Mouse (Mus musculus) activated CD4-positive, CD25-positive, alpha-beta regulatory T cell, adult 4 months (primary cell): Measurements from ENCODE around the gene Tshz2. TPM values are rescaled to one million over a fixed set of nuclear protein-coding genes. Genes with fewer than 3 reads are reported as not detected.

Experiments used
- ATAC-seq: one replicate; pipeline ENCODE4 v1.8.0; 2017
- polyA plus RNA-seq, 2 experiments: library from polyadenylated mRNA; unstranded; fragments of 100-300 nt; shearing (Covaris generic); gene quantifications; one replicate each; pipeline ENCODE4 v1.2.1; 2017

Tshz2 gene
- polyA plus RNA-seq, 2 experiments from 2014 or later, result 0.28 to 0.37 TPM

DNA sequence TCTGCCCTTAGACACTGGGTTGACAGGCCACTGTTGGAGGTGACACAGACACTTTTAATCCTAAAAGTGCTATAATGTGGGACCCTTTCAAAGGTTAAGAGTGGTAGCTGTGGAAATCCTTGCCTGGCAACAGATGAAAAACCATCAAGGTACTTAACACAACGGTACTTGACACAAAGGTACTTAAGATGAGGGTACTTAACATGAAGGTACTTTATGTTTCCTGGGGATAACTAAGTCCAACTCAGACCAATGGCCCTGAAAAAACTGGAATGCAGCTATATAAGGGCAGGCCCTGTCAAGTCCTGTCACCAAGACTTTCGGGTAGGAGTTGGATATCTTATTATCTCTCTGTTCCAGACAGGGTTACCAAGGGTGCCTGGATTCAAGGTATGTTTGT, 320.2 kb downstream of the Tshz2 start:
- ATAC-seq, result no peak

DNA sequence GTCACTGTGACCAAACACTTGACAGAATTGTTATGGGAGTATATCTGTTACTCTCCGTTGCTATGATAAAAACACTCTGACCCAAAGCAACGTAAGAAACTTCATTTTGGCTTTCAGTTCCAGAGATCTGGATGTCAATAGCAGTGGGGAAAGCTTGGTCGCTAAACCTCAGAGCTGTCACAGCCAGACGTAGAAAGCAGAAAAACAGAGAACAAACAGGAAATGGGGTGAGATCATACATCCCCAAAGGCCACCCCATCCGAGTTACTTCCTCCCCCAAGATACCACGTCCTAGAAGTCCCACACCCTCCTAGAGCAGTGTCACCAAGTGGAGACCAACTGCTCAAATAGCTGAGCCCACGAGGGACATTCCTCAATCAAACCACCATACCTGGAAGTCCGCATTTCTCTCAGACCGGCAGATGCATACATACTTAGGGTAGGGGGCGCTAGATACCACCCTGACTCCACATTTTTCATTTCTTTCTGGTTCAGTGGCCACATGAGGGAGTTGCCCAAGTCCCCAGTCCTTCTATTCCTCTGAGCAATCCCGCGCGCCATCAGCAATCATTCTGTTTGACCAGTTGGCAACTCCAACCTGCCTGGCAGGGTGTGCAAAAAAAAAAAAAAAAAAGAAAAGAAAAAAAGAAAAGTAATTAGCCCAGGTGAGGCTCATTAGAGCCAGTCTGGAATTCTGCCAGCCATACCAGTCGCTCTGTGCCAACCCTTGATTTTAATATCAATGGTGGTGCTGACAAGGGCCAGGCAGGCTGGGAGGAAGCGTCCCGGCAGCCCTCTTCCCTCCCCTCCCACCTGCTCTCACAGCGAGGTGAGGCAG, 326.1 kb downstream of the Tshz2 start:
- no peak for ATAC-seq

DNA sequence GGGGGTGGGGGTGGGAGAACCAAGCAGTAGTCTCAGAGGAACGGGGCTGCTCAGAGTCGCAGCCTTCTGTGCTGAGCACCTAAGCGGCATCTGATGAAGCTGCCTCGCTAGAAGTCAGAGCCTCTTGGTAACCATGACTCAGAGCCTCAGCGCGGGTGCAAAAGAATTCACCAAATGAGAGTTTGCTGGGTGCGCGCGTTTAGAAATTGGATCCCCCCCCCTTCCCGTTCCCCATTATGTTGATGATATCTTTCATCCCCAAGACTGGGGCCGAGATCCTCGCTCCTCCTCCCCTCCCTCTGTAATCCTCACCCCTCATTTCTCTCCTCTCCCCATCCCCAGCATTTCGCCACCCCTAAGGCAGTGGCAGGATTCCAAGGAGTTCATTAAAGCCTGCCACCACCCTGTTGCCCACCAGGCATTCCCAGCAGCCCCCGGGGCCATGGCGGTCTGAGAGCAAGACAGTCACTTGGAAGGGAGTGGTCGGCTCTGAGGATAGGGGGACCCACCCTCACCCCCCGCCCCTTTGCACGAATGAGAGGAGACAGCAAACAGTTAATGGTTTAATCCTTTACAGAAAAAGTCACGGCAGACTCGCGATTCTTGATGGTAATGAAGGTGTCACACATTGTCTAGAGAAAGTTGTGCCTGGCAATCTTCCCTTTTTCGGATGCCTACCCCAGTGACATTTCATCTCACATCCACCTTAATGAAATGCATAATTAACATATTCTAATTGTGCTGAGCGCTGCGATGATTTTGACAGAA, 328.8 kb downstream of the Tshz2 start:
- no peak for ATAC-seq

DNA sequence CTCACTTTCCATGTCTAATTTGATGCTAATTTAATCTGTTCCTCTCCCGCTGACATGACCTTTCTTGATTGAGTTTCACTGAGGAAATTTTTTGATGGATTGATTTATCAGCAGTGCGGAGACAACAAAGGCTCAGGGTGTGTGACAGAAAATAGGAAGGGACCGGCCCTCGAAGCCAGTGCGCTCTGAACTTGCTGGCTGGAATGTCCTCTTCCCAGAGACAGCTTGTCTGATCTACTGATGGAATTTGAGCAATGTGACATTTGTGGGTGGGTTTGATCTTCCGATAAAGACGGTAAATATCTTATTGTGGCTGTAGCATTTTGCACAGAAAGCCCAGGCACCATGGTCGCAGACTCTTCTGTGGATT, 329.4 kb downstream of the Tshz2 start:
- no peak for ATAC-seq

DNA sequence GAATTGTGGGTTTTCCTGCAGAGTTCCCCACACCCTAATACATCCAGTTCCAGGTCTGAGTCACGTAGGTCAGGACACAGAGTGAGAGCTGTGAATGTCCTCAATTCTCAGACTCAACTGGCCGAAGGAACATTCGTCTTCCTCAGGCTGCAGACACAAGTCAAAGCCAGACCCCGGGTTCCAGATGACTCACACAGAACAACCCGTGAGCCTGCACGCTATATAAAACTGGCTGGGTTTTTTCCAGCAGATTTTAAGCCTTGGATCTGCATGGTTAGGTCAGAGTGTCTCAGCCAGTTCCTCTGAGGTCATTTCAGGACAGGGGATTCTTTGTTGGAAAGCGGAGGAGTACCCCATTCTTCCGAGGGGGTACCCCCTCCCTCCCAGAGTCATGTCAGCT, 330.0 kb downstream of the Tshz2 start:
- no peak for ATAC-seq

DNA sequence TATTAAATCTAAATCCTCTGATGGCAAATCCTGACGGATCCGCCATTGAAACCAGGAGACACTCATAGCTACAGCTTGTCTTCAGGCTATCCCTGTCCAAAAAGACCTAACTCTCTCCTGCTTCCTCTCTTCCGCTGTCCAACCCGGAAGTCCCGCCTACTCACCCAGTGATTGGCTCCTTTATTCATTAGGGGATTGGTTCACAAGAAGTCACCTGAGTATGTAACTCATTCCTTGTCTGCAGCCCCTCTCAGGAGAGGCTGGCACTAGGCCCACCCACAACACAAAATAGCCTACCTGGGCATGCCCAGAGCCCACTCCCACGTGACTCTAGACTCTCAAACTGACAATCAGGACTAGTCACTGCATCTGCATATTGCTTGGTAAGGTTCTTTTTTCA, 337.7 kb downstream of the Tshz2 start:
- no peak for ATAC-seq

DNA sequence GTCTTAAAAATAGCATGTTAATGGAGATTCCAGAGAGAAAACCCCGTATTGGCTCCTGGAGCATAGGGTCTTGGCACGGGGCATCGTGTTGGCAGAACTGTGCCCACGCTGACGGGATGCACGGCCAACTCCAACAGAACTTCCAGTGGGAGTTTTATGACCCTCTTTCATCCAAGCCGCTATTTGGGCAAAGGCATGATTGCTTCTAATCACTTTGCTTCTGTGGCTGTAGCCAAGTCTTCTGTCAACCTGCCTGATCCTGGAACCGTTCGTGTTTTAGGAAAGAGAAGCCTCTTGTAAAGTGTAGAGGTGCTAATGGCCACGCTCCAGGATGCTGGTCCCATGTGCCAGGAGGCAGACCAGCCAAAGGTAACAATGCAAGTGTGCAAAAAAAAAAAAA, 350.1 kb downstream of the Tshz2 start:
- ATAC-seq, result no peak

DNA sequence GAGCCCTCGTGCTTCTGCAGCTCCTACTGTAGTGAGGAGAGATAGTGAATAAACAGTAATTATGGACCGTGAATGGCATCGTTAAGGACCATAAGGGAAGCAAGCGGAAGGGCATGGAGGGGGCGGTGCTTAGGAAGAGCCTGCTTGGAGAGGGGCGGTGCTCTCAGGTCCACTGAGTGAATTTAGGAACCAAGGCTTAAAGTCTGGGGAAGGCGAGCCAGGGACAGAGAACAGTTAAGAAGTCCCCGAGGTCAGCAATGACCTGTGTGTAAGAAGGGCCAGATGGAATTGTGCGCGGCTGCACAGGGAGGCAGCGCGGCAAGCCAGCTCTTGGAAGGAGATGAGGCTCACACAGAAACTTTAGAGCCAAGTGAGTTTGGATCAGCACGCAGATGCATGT, 354.4 kb downstream of the Tshz2 start:
- no peak for ATAC-seq

DNA sequence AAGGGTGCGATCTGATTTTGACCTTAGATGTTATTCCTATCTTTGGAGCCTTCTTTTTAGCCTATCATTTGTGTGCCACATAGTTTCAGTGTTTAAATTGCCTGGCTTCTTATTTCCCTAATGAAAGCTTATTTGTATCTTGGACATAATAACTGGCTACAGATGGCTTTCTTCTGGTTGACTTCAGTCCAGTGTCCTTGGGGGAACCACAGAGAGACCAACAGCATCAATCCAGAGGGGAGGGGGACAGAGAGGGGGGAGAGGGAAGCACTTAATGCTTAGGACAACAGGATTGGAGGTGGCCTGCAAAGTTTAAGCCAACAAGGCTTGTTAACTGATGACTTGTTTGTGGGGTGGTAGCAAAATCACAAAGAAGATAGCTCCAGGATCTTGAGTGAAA, 356.4 kb downstream of the Tshz2 start:
- ATAC-seq, result no peak

DNA sequence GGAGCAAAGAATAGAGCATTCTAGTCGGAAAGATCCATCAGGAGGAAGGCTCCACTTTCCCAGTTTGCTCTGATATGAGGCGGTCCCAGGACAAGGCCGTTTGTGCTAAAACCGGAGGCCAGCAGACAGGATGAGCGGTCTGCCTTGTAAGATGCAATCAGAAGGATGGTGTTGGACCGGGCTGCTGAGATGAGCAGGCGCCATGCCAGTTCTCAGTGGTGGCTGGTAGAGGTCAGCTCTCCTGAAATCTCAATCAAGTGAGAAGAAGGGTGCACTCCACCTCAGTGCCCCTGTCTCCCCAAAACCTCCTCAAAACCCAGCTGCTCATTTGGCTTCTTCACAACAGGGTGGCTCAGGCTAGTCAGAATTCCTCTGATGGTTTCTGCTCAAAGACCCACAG, 358.2 kb downstream of the Tshz2 start:
- no peak for ATAC-seq

DNA sequence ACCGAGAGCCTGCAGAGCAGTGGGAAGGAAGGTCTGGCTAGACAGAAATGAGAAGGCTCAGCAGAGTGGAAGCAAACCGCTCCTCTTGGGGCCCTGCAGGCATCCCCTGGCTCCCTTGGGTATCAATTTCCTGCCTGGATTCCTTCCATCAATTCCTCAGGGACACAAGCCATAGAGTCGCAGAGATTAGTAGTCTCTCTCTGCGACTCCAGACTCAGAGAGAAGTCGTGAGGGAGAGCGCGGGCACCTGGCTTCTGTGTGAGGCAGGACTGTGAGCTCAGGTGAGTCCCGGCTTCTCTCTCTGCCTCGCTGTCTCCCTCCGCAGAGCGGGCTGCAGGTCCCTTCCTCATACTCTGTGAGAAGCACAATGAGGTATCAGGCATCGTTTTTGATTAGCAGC, 363.2 kb downstream of the Tshz2 start:
- ATAC-seq, result no peak

DNA sequence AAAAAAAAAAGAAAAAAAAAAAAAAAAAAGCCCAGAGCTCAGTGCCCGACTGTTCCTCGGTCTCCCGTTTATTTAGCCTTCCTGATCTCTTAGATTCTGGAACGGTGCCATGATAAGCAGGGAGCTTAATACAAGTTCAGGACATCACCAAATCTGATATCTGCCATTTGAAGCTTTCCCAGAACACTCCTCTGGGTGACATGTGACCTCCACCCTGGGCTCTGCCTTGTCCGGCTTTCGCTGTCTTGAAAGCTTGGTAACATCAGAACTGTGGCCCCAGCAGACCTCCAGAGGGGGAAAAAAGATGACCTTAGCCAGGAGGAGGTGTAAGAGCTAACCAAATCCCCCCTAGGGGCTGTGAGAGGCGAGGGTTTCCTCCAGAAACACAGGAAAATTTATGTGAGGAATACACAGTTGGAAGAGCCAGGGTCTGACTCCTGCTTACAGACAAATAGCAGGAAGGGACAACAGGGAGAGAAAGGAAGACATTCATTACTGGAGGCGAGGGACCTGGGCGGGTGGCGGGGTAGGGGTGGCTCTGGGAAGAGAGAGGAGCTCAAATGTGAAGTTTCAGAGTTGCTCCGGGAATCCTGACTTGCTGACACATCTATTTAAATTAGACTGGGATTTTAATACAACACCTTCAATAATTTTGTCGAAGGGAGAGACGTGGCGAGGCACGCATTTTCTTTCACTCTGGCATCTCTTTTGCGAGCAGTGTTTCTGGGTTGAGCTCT, 363.9 kb downstream of the Tshz2 start:
- ATAC-seq, result no peak

DNA sequence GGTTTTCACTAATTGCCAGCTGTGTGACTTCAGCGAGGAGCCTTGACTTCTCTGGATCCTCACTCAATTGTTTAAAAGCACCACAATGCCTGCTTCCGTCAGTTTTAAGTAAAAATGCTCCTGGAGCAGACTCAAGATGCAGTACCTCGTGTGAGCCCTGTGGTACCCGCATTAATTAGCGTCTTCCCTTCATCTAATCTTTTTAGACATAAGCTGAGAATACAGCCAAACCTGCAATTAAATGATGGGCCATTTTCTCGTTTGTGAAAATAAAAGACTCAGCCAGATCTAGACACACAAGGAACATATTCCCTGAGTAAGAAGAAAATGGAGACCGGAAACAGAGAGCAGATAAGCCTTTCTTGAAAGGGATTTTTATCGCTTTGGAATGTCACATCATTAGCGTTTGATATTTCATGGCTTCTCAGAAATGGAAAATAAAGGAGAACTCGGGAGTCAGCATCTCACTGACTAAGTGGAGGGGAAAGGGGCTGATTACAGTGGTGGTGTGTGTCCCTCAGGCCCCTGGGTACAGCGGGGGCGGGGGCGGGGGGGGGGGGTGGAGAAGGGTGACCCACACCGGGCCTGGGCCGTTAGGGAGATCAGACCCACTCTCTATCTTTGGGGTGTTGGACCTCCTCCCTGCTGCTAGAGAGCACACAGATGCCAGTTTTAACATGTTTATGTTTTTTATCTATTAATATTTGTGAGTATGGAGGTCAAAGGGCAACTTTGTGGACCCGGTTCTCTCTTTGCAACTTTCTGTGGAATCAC, 364.6 kb downstream of the Tshz2 start:
- no peak for ATAC-seq

DNA sequence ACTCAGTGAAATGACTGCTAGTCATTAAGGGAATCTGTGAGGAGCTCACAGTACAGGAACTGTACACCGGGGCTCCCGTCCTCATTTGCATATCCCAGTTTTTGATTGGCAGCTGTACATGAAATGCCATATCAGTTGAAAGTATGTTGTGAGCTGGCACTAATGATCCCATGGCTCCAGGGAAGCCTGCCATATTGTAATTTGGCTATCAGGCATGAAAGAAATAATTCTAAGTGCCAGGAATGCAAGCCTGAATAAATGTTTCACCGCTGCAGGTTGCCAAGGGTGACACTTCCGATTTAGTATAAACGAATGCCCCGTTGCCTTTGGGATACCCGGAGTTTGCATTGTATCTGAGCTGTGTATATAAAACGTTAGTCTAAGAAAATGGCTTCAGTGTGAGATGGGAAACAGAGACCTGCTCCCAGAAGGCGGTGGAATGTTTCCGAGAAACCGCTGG, 366.1 kb downstream of the Tshz2 start:
- ATAC-seq, result no peak

DNA sequence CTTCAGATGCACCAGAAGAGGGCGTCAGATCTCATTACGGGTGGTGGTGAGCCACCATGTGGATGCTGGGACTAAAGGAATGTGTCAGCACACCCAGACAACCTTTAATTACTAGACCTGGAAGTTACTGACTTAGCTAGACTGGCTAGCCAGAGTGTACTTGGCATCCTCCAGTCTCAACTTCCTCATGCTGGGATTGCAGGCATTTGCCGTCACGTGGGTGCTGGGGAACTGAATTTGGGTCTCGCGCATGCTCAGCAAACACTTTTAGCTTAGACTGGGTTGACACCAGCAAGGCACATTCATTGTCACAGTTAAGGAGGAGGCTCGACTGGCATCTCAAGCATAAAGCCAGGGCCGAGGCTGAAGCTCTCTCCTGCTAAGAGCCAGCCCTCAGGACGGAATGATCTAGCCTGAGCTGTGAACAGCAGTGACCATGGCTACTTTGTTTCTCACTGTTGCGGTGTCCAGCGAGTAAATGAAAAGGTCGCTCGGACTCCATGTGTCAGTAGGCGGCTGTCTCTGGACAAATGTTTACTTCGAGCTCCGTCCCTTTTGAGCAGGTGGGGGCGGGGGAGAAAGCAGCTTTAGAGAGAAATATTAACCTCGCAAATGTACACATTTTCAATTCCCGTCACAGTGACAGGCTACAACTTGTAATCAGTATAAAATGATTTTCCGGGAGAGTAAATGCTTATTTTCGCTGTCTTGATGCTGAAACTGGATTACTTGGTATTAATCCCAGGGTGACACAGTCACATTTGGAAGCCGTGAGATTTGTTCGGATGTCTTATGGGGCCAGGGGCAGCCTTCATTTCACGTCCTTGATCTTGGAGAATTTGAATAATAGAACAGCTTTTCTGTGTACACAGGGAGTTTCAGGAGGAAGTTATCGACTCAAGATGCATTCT, 370.0 kb downstream of the Tshz2 start:
- ATAC-seq, result no peak

DNA sequence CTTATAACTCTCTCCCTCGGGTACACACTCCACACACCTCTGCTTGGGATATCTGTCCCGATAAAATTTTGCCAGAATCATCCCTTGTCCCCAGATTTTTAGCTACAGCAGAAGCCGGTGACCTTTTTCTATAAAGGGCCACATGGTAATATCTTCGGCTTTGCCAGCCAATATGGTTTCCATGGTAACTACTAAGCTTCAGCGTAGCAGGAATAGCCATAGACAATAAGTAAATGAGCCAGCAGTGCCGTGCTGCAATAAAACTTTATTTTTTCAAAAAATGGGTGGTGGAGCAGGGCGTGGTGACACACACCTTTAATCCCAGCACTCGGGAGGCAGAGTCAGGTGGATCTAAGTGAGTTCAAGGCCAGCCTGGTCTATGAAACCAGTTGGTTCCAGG, 370.9 kb downstream of the Tshz2 start:
- no peak for ATAC-seq

DNA sequence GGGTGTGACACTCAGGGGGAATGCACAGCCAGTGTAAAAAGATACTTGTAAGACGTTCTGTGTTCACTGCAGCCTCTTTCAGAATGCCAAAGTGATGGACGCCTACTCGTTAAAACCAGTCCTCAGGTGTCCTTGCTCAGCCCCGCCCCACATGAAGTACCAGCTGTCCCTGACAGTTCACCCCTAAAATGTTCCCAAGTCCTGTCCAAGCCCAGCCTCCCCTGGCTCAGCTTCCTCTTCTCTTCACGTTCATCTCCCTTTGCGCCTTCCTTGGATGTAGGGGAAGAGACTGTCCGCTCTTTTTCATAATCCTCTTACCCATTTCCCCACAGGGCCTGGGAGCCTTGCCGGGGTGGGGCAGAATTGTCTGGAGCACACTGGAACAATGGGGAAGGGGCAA, 374.0 kb downstream of the Tshz2 start:
- ATAC-seq, result no peak

DNA sequence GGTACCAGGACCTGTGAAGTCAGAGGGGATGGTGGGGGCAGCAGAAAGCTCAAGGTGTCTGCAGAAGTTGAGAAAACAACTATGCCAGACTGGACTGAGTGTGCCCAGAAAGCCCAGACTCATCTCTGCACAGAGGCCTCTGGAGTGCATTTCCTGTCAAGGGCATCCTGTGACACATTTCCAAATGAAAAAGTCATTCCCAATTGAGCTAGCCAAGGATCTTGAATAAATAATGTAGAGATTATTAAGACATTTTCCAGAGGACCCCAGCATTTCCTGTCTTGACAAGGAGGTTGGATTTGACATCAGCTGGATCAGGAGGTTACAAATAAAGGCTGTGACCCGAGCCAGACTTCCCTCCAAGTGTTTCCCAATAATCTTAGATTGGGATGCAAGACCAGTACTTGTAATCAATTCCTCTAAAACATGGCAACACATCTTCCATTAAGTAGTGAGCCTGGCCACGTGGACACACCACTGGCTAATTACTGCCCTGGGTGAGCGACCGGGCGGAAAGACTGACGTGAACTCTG, 374.7 kb downstream of the Tshz2 start:
- ATAC-seq, result no peak

DNA sequence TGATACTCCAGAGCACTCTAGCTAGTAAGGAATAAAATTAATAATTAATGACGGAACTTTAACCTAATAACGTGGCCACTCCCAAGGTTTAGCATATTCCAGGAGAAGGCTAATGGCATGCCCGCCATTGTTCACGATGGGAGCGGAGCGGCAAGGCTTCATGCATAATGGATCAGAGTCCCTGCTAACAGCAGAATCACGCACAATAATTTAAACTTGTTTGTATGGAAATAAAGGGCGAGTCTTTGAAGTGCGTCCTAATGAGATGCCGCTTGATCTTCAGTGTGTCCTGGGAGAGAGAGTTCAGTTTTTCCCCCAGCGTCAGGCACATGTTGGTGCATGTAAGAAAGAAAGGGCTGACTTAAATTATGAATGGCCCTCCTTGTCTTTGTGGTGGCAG, 376.9 kb downstream of the Tshz2 start:
- ATAC-seq, result no peak

DNA sequence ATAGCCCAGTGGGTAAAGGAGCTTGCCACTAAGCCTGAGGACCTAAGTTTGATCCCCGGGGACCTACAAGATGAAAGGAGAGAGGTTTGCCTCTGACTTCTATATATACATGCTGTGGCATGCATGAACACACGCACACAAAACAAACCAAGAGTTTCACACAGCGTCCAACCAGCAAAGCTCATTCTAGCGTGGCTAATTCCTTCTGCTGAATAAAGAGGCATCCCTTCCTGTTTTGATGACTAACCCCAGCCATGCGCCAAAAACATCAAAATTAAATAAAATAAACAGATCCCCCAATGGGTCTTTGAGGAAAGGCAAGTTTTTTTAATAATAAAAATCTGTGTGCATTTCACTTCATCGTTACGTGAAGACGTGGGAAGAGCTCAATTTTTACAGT, 379.0 kb downstream of the Tshz2 start:
- no peak for ATAC-seq

DNA sequence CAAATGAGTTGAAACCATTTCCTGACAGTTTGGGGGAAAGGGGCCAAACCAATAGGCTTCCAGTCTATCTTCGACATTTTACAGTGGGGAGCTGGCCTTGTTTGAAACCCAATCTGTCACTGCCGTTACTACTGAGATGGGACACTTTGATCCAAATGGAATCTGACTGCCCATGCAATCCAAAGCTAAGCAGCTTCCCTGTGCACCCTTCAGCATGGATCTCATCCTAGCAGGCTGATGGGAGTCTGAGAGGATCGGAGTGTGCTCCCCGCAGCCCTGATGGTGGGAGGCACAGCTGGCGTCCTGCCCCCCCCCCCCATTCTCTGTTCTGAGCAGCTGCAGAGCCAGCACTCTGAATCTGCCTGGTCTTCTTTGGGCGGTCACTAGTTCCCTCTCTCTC, 384.5 kb downstream of the Tshz2 start:
- ATAC-seq, result no peak
